Mouse (Mus musculus) heart, adult 2 months (tissue): ENCODE measurements around the gene Zfp950.

Experiments used
- CTCF ChIP-seq: fragments of 200-600 bp; IDR thresholded peaks from 2 replicates; pipeline ENCODE4 v1.8.1; 2022; ENCODE audit warnings: antibody characterized with exemption, mild to moderate bottlenecking, moderate library complexity
- POLR2A ChIP-seq: fragments of 200-500 bp; IDR thresholded peaks from 2 replicates; pipeline ENCODE4 v1.6.1; 2011; ENCODE audit warnings: mild to moderate bottlenecking, low read depth, low read length, control low read depth; ENCODE audit not compliant: insufficient read depth

DNA sequence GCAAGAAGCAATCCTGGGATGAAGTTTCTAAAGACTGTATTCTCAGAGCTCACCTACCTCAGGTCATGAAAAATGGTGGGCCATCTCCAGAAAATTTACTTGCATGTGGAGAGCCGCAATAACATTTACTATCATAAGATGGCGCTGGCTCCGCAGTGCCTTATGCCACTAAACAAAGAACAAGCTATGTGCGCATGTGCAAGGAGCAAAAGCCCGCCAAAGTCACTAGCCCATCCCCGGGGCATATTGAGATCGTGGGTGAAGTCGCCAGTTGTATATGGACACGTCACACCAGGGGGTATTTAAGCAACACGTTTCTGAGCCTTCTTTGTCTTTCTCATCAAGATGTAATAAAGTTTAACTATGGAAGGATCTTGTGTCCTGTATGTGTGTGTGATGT lies 9.5 kb downstream of the Zfp950 start:
- no peak for TF ChIP-seq CTCF
- TF ChIP-seq POLR2A = no peak
